Mouse (Mus musculus) myocyte (in vitro differentiated cells): ENCODE data around the gene Ptgir.

ENCODE experiments used
- CEBPB ChIP-seq: IDR thresholded peaks from 2 replicates; pipeline ENCODE4 v1.6.1; 2011; ENCODE audit warnings: mild to moderate bottlenecking, moderate library complexity; ENCODE audit not compliant: poor library complexity, insufficient read depth, severe bottlenecking
- MAX ChIP-seq: IDR thresholded peaks from one replicate; pipeline ENCODE4 v1.6.1; 2011; ENCODE audit warnings: low read depth, mild to moderate bottlenecking, control low read depth
- POLR2A ChIP-seq: IDR thresholded peaks from one replicate; pipeline ENCODE4 v1.6.1; 2011; ENCODE audit warnings: low read depth, mild to moderate bottlenecking, control low read depth, moderate library complexity; ENCODE audit not compliant: insufficient read length
- TCF12 ChIP-seq: IDR thresholded peaks from one replicate; pipeline ENCODE4 v1.6.1; 2011; ENCODE audit warnings: mild to moderate bottlenecking, control low read depth; ENCODE audit not compliant: poor library complexity, insufficient read depth, severe bottlenecking
- TCF3 ChIP-seq: IDR thresholded peaks from one replicate; pipeline ENCODE4 v1.6.1; 2011; ENCODE audit warnings: low read depth, control low read depth; ENCODE audit not compliant: insufficient read length
- USF1 ChIP-seq: IDR thresholded peaks from one replicate; pipeline ENCODE4 v1.6.1; 2011; ENCODE audit warnings: low read depth, mild to moderate bottlenecking, control low read depth, moderate library complexity

- TF ChIP-seq POLR2A (no peak), CEBPB (no peak), USF1 (no peak), MAX (no peak), TCF12 (no peak), TCF3 (no peak)
Measured at GRCm38 (mm10) chr7:16908367-16908766, 2.1 kb downstream of the Ptgir start.
